Mouse (Mus musculus) CH12.LX (cell line): Measurements from ENCODE around the gene Dppa3. TPM values are rescaled to one million over a fixed set of nuclear protein-coding genes. Genes with fewer than 3 reads are reported as not detected.
A peak's percentile ranks its signal among the peaks of the same experiment; 100 is the strongest.
"Not testable (repeated sequence)": the region's sequence is repeated elsewhere in the genome, so short reads cannot be mapped to it uniquely, and the experiment has no call there.

Experiments used
- DNase-seq: peaks from one replicate; pipeline ENCODE4 v3.0.0-alpha.2; 2013; ENCODE audit errors: extremely low read depth
- H3K27ac ChIP-seq: 2 replicates; pipeline ENCODE4 v1.5.1; 2012; ENCODE audit warnings: low read depth, mild to moderate bottlenecking, control low read depth, moderate library complexity; ENCODE audit not compliant: insufficient read depth
- H3K27me3 ChIP-seq: replicated peaks from 2 replicates; pipeline ENCODE3; 2012; ENCODE audit warnings: inconsistent platforms
- H3K36me3 ChIP-seq, 2 experiments: replicated peaks in 1 of 2; 2 replicates each; pipeline versions ENCODE3 to v1.6.1; 2012; ENCODE audit warnings: inconsistent platforms in 1 of 2, low read length in 1 of 2, mild to moderate bottlenecking in 1 of 2, mixed read lengths in 1 of 2, moderate library complexity in 1 of 2; ENCODE audit not compliant: control insufficient read depth in 1 of 2, insufficient read depth in 1 of 2
- H3K4me1 ChIP-seq, 2 experiments: 2 replicates each; pipeline ENCODE4 v1.6.1; 2012; ENCODE audit warnings: inconsistent platforms in 1 of 2, moderate library complexity in 1 of 2; ENCODE audit not compliant: insufficient read depth in 2 of 2, control insufficient read depth in 1 of 2
- H3K4me2 ChIP-seq: 2 replicates; pipeline ENCODE4 v1.6.1; 2012; ENCODE audit warnings: low read depth, mild to moderate bottlenecking, control low read depth; ENCODE audit not compliant: poor library complexity, insufficient read depth, severe bottlenecking
- H3K4me3 ChIP-seq, 3 experiments: fragments of 150-350 bp in 1 of 3; sonication (generic) in 1 of 3; replicated peaks in 1 of 3; 2 replicates each; pipeline versions ENCODE3 to v1.5.1; 2011 to 2012; ENCODE audit warnings: low read depth in 2 of 3, low read length in 2 of 3, mild to moderate bottlenecking in 2 of 3, moderate library complexity in 2 of 3, control low read depth in 1 of 3, improper control_type of control experiment in 1 of 3, inconsistent platforms in 1 of 3, mixed read lengths in 1 of 3; ENCODE audit not compliant: poor library complexity in 1 of 3
- H3K79me2 ChIP-seq: replicated peaks from 2 replicates; pipeline ENCODE4 v1.6.1; 2012; ENCODE audit warnings: mild to moderate bottlenecking, moderate library complexity; ENCODE audit not compliant: control insufficient read depth, poor library complexity, insufficient read depth, severe bottlenecking; ENCODE audit errors: extremely low read depth
- H3K9ac ChIP-seq: 2 replicates; pipeline ENCODE4 v1.6.1; 2012; ENCODE audit warnings: low read depth, mild to moderate bottlenecking, control low read depth, moderate library complexity; ENCODE audit not compliant: insufficient read depth
- H3K9me3 ChIP-seq: replicated peaks from 2 replicates; pipeline ENCODE3; 2012; ENCODE audit warnings: low read length, inconsistent platforms, mixed read lengths
- CHD1 ChIP-seq: IDR thresholded peaks from 2 replicates; pipeline ENCODE4 v1.6.1; 2012; ENCODE audit warnings: low read depth, low read length, improper control_type of control experiment, inconsistent platforms
- CTCF ChIP-seq, 2 experiments: IDR thresholded peaks in 1 of 2; conservative IDR thresholded peaks in 1 of 2; 2 replicates each; pipeline ENCODE4 v1.5.1; 2011 to 2012; ENCODE audit warnings: low read depth in 2 of 2, low read length in 2 of 2, improper control_type of control experiment in 1 of 2, inconsistent platforms in 1 of 2, mild to moderate bottlenecking in 1 of 2, moderate library complexity in 1 of 2
- ETS1 ChIP-seq: conservative IDR thresholded peaks from 2 replicates; pipeline ENCODE4 v1.6.1; 2012; ENCODE audit warnings: low read depth, mild to moderate bottlenecking, inconsistent platforms, low read length, improper control_type of control experiment, moderate library complexity
- GABPA ChIP-seq: IDR thresholded peaks from 2 replicates; pipeline ENCODE4 v1.6.1; 2012; ENCODE audit warnings: low read depth, low read length, improper control_type of control experiment, inconsistent platforms; ENCODE audit not compliant: insufficient replicate concordance
- JUN ChIP-seq: IDR thresholded peaks from 2 replicates; pipeline ENCODE4 v1.6.1; 2011; ENCODE audit warnings: low read depth, mild to moderate bottlenecking, low read length, improper control_type of control experiment, moderate library complexity; ENCODE audit not compliant: insufficient read depth
- KAT2A ChIP-seq: IDR thresholded peaks from 2 replicates; pipeline ENCODE4 v1.6.1; 2012; ENCODE audit warnings: low read length, improper control_type of control experiment, inconsistent platforms; ENCODE audit not compliant: insufficient replicate concordance
- MAZ ChIP-seq: IDR thresholded peaks from 2 replicates; pipeline ENCODE4 v1.6.1; 2012; ENCODE audit warnings: low read depth, mild to moderate bottlenecking, inconsistent platforms, low read length, improper control_type of control experiment, moderate library complexity
- MEF2A ChIP-seq: IDR thresholded peaks from 2 replicates; pipeline ENCODE4 v1.6.1; 2014; ENCODE audit warnings: low read depth, mild to moderate bottlenecking, inconsistent platforms, low read length, improper control_type of control experiment, borderline replicate concordance
- MXI1 ChIP-seq: IDR thresholded peaks from 2 replicates; pipeline ENCODE4 v1.6.1; 2011; ENCODE audit warnings: mild to moderate bottlenecking, low read depth, low read length, improper control_type of control experiment
- NRF1 ChIP-seq: IDR thresholded peaks from 2 replicates; pipeline ENCODE4 v1.6.1; 2014; ENCODE audit warnings: low read depth, mild to moderate bottlenecking, inconsistent platforms, low read length, improper control_type of control experiment, moderate library complexity
- POLR2AphosphoS2 ChIP-seq: IDR thresholded peaks from 2 replicates; pipeline ENCODE4 v1.6.1; 2011; ENCODE audit warnings: low read depth, low read length, improper control_type of control experiment
- RAD21 ChIP-seq: IDR thresholded peaks from 2 replicates; pipeline ENCODE4 v1.6.1; 2011; ENCODE audit warnings: low read depth, mild to moderate bottlenecking, low read length, improper control_type of control experiment, moderate library complexity
- RCOR1 ChIP-seq: conservative IDR thresholded peaks from 2 replicates; pipeline ENCODE4 v1.6.1; 2012; ENCODE audit warnings: low read depth, mild to moderate bottlenecking, inconsistent platforms, low read length, improper control_type of control experiment
- SIN3A ChIP-seq: IDR thresholded peaks from 2 replicates; pipeline ENCODE4 v1.6.1; 2012; ENCODE audit warnings: low read length, improper control_type of control experiment, inconsistent platforms
- SMC3 ChIP-seq: IDR thresholded peaks from 2 replicates; pipeline ENCODE4 v1.6.1; 2011; ENCODE audit warnings: low read depth, low read length, improper control_type of control experiment
- UBTF ChIP-seq: IDR thresholded peaks from 2 replicates; pipeline ENCODE4 v1.6.1; 2012; ENCODE audit warnings: low read depth, mild to moderate bottlenecking, inconsistent platforms, low read length, improper control_type of control experiment, moderate library complexity
- ZMIZ1 ChIP-seq: IDR thresholded peaks from 2 replicates; pipeline ENCODE4 v1.6.1; 2012; ENCODE audit warnings: low read depth, mild to moderate bottlenecking, inconsistent platforms, low read length, improper control_type of control experiment
- dilution Hi-C: fragments of 300-500 bp; cut with MboI; formaldehyde crosslinking; loops from 2 replicates; pipeline ENCODE4 v1.14.3; 2020; ENCODE audit warnings: low sequenced_read_pairs; ENCODE audit not compliant: extremely low pct_unique_long_range_greater_than_20kb, extremely low pct_ligation_motif_present
- in situ Hi-C: fragments of 300-500 bp; cut with MboI; formaldehyde crosslinking; loops from 3 replicates; pipeline ENCODE4 v1.14.3; 2019; ENCODE audit warnings: low sequenced_read_pairs, low pct_ligation_motif_present, low pct_unique_long_range_greater_than_20kb, mixed read lengths
- polyA plus RNA-seq: library from polyadenylated mRNA; unstranded; fragments of >175 nt; gene quantifications from 2 replicates; pipeline ENCODE4 v1.2.1, GENCODE M21; 2012; ENCODE audit warnings: low read depth; ENCODE audit not compliant: insufficient read length
- total RNA-seq, 2 experiments: library from RNA; depleted of rRNA; stranded (reverse); fragments of 300-350 nt in 1 of 2; fragments of >200 nt in 1 of 2; gene quantifications; 2 replicates each; pipeline ENCODE4 v1.2.3; 2012 to 2014

Dppa3 gene
- total and polyA plus RNA-seq, 3 experiments, result not detected

- no peak overlapping the region for H3K4me3 ChIP-seq
- no peaks in the 10 kb centered on the region for H3K36me3 ChIP-seq
- peak overlapping the region; percentile 21; the same call in 1 of the 2 replicates for H3K4me2 ChIP-seq
- H3K9ac ChIP-seq, result no peak overlapping the region
- H3K9me3 ChIP-seq, result no peaks in the 10 kb centered on the region
- H3K79me2 ChIP-seq, result no peaks in the 10 kb centered on the region
- H3K27me3 ChIP-seq, result no peaks in the 10 kb centered on the region
- peak overlapping the region; percentile 25; the same call in 1 of the 2 replicates for H3K27ac ChIP-seq
- DNase-seq, result peak; percentile 33
- H3K4me1 ChIP-seq, result peaks cover 4 to 37% of the 10 kb centered on the region in 2 experiments; a peak in 3 of 4 replicates
- in situ Hi-C loops (no loop called here), dilution Hi-C loops (no loop called here)
- TF ChIP-seq RAD21 (peak; percentile 51), MXI1 (no peak), MAZ (no peak), ETS1 (no peak), POLR2AphosphoS2 (no peak), SMC3 (peak; percentile 61), NRF1 (no peak), ZMIZ1 (no peak), UBTF (no peak), CTCF (conservative IDR thresholded peaks at IDR 0.05 in 1 of 2, IDR thresholded peaks at IDR 0.05 in 1 of 2; ENCODE audit: low read depth in 2 of 2, low read length in 2 of 2) (peak in 1 of 2 experiments; percentile 67; a peak in 2 of 4 replicates), SIN3A (no peak), MEF2A (no peak), CHD1 (no peak), RCOR1 (no peak), GABPA (no peak), KAT2A (no peak), JUN (no peak)
Measured at GRCm38 (mm10) chr6:122636666-122637065, 10.5 kb downstream of the Dppa3 start.

DNA sequence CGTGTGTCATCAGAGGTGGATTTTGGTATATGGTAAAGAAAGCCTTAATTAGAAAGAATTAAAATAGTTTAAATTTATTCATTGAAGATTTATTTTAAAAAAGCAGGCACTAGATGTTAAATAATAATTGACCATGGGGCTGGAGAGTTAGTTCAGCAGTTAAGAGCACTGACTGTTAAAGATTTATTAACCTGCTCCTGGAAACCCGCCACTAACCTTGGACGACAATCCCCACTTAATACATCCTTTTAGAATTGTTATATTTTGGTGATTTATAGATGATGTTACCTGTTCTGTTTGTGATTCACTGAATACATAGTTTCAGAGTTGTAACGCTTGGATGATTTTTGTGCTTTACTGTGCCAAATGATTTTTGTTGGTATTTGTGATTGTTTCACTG, 11.4 kb downstream of the Dppa3 start:
- DNase-seq, H3K27me3 ChIP-seq, H3K4me3 ChIP-seq, H3K79me2 ChIP-seq, H3K9ac ChIP-seq, H3K27ac ChIP-seq, H3K4me2 ChIP-seq, dilution Hi-C loops, H3K36me3 ChIP-seq, H3K9me3 ChIP-seq, in situ Hi-C loops: not testable (repeated sequence)
- peaks cover 4 to 33% of the 10 kb centered on the region in 2 experiments; a peak in 3 of 4 replicates for H3K4me1 ChIP-seq

DNA sequence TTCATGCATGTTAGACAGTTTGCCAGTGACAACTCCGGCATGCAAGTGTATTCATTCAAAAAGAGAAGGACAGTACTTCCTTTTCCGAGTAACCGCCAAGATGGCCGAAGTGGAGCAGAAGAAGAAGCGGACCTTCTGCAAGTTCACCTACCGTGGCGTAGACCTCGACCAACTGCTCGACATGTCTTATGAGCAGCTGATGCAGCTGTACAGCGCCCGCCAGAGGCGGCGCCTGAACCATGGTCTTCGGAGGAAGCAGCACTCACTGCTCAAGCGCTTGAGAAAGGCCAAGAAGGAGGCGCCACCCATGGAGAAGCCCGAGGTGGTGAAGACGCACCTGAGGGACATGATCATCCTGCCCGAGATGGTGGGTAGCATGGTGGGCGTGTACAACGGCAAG, 18.0 kb downstream of the Dppa3 start:
- in situ Hi-C loops, H3K9ac ChIP-seq, H3K4me1 ChIP-seq, H3K36me3 ChIP-seq, H3K79me2 ChIP-seq, H3K4me3 ChIP-seq, H3K9me3 ChIP-seq, H3K27me3 ChIP-seq, H3K27ac ChIP-seq, DNase-seq, dilution Hi-C loops, H3K4me2 ChIP-seq: not testable (repeated sequence)
